Mouse (Mus musculus) kidney, adult 10 weeks (tissue): ENCODE measurements around the gene Kmt2a. TPM values are rescaled to one million over a fixed set of nuclear protein-coding genes. Genes with fewer than 3 reads are reported as not detected.

ENCODE experiments used
- polyA plus RNA-seq: library from polyadenylated mRNA; stranded (reverse); fragments of 350-450 nt; fragmentation: Illumina TruSeq; extraction: RNeasy Lipid Tissue Mini Kit (QIAGEN cat#74804); gene quantifications from one replicate; pipeline ENCODE4 v1.2.3, GENCODE M21; 2014; ENCODE audit warnings: low read depth, low replicate concordance

The Kmt2a gene
- polyA plus RNA-seq, result 12.2 TPM

GRCm38 (mm10) chr9:44881221-44881871 lies at the start of gene Kmt2a:
Gene Kmt2a (minus strand): TSS chr9:44881296.

DNA sequence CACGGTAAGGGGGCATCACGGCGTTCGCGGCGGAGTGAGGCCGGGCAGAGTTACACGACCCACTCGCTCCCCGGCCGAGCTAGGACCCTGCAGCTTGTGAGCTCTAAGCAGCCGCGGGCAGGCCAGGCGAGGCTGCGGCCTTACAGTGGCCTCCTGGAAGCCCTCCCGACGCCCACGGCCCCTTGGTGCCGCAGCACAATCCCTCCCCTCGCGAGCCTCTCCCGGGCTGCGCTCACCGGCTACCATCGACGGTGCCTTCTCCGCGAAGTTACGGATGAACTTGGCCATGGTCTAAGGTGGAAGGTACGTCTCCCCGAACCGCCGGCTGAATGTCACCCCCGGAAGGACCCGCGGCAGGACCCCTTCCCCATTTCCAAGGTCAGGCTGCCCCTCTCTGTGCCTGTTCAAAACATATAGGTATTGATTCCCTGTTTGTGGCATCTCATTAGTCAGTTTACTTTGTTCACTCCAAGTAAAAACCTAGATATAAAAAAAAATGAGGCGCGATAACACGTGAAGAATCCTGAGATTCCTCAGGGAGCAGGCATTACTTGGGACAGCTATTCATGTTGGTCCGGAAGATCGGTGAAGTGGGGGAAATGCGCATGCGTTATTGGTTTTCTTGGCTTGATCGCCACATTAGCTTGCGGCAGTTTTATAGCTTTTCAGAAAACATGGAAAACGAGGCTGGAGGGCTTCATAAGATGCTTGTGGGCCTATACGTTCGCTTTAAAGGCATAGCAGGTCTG lies 39.5 kb upstream of the Kmt2a start, which contains the start of gene Atp5l:
Gene Atp5l (minus strand): TSS at position 369 of the 749 bp plus-strand sequence.

DNA sequence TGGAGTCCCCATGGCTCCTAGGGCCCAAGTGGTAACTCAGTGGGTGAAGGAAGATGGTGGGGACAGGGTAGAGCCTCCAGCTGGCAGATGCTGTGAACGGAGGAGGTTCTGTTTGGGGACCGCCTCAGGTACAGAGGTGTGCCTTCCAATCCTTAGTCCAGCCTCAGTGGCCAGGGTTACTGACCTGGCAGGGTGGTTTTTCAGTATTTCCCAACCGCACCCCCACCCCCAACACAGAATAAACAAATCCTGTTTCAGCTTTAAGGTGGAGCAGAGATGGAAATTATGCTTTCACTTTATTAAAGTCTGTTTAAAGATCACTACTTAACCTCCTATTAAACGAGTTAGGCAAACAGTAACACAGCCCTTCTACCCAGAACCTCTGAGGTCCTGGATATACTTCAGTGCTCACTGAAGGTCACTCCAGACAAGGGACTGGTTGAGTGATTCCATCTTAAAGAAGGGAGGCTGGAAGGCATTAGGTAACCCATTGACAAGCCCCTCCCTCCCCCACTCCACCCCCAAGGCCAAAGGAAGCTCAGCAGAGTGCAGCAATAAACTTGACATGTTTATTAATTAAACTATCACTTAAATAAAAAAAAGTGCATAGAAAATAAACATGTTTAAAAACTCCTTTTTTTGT lies 78.2 kb downstream of the Kmt2a start, which contains the start of gene Ttc36:
Gene Ttc36 (minus strand): TSS at position 265 of the 643 bp plus-strand sequence.

DNA sequence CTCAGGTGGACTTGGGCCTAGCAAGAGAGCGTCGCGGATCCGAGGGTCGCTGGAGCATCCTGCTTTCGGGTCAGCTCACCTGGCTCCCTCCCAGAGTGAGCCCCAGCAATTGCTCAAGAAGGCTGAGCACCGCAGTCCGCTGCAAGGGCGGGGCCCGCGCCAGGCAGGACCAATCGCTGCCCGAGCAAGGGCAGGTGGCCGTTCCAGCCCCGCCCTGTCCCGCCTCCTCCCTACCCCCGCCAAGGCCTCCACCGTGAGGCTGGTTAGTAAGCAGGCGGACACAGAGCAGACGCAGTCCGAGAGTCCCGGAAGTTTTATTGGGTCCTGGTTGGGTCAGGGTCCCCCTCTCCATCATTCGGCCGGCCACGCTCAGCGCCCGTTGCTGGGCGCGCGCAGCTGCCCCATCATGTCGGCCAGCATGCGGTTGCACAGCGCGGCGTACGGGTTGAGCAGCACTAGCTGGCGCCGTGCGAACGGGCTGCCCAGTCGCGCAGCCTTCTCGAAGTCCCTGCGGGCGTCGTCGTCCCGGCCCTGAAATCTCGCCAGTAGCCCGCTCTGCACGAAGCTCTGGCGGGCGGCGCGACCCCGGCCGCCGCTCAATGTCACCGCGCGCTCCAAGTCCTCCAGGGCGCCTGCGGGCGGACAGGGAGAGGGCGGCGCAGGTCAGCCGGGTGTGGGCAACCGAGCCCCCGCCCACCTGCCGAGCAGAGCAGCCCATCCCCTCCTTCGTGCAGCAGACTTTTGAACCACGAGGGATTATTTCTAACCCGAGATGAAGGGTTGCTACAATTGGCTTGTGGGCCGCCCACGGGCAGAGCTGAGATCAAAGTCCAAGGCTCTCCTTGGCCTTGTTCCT lies 81.8 kb downstream of the Kmt2a start, which contains the start of gene Tmem25:
Gene Tmem25 (minus strand): TSS at position 206 of the 856 bp plus-strand sequence.

DNA sequence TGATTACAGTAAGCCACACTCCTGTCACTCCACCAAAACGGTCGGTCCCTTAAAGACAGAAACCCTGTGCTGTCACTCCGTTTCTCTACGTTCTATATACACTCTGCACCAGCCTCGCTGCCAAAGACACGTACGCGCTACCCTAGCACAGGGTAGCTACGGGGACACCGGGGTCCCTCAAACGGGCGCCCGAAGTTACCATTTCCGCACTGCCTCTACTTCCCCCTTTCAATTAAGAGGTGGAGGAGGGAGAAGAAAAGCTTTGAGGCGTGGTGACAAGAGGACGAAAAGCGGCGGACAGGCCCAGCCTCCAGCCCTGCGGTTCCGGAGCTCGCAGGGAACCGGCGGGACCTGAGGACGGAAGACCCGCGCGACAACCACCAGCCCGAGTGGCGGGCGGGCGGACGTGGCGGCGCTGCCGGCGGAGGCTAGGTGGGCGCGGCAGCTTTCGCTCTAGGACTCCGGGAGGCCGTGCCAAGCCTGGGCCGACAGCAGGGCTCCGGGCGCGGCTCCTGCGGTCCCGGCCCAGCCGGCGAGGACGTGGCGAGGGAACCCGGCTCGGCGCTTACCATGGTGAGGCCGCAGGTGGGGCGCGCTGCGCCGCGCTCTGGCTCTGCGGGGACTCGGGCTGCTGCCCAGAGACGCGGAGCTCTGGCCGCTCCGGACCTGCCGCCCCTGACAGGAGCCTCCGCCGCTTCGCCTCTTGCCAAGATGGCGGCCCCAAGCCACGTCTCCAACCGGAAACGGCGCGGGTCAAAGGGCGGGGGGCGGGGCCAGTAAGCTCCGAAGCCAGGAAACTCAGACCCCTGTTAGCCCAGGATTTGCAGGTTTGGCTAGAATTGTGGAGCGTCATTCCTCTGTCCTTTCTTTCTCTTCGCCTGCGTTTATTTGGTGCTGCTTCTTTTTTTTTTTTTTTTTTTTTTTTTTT lies 113.7 kb downstream of the Kmt2a start, which contains the start of the genes Arcn1 and Ift46:
Gene Arcn1 (minus strand): TSS at position 745 of the 928 bp plus-strand sequence.
Gene Ift46 (plus strand): TSS at position 808 of the 928 bp plus-strand sequence.

Other genes with a start within 250 kb of the Kmt2a start
- gene Treh, start 208.1 kb downstream of the Kmt2a start, polyA plus RNA-seq, result 9.1 TPM
- gene Phldb1, start 146.1 kb downstream of the Kmt2a start, polyA plus RNA-seq, result 0.89 TPM
- 269 TPM for gene Arcn1, start 113.5 kb downstream of the Kmt2a start, polyA plus RNA-seq
- gene Ift46, start 113.4 kb downstream of the Kmt2a start, polyA plus RNA-seq, result 17.3 TPM
- gene Tmem25, start 82.0 kb downstream of the Kmt2a start, polyA plus RNA-seq, result 3.2 TPM
- gene Ttc36, start 78.2 kb downstream of the Kmt2a start, polyA plus RNA-seq, result 18.3 TPM
- gene Atp5l, start 39.4 kb upstream of the Kmt2a start, polyA plus RNA-seq, result 1,015 TPM
- gene Ube4a, start 84.3 kb upstream of the Kmt2a start, polyA plus RNA-seq, result 90.9 TPM
- 0.77 TPM for gene Cd3g, start 99.1 kb upstream of the Kmt2a start, polyA plus RNA-seq
- gene Cd3d, start 100.5 kb upstream of the Kmt2a start, polyA plus RNA-seq, result not detected
- not detected for gene Cd3e, start 128.3 kb upstream of the Kmt2a start, polyA plus RNA-seq
- 34.9 TPM for gene Mpzl2, start 158.5 kb upstream of the Kmt2a start, polyA plus RNA-seq
- gene Mpzl3, start 173.9 kb upstream of the Kmt2a start, polyA plus RNA-seq, result 9.3 TPM
- gene Jaml, start 197.9 kb upstream of the Kmt2a start, polyA plus RNA-seq, result 0.85 TPM
- gene Scn2b, start 236.5 kb upstream of the Kmt2a start, polyA plus RNA-seq, result 0.32 TPM